Mouse (Mus musculus) T-cell, adult 66 days (primary cell): ENCODE data around the gene Krt23. TPM values are rescaled to one million over a fixed set of nuclear protein-coding genes. Genes with fewer than 3 reads are reported as not detected.

Source experiments
- total RNA-seq, 2 experiments: library from RNA; stranded (reverse); gene quantifications; 3 replicates in 1 of 2; 4 replicates in 1 of 2; pipeline ENCODE4 v1.2.4; 2023

The Krt23 gene
- total RNA-seq = not detected

DNA sequence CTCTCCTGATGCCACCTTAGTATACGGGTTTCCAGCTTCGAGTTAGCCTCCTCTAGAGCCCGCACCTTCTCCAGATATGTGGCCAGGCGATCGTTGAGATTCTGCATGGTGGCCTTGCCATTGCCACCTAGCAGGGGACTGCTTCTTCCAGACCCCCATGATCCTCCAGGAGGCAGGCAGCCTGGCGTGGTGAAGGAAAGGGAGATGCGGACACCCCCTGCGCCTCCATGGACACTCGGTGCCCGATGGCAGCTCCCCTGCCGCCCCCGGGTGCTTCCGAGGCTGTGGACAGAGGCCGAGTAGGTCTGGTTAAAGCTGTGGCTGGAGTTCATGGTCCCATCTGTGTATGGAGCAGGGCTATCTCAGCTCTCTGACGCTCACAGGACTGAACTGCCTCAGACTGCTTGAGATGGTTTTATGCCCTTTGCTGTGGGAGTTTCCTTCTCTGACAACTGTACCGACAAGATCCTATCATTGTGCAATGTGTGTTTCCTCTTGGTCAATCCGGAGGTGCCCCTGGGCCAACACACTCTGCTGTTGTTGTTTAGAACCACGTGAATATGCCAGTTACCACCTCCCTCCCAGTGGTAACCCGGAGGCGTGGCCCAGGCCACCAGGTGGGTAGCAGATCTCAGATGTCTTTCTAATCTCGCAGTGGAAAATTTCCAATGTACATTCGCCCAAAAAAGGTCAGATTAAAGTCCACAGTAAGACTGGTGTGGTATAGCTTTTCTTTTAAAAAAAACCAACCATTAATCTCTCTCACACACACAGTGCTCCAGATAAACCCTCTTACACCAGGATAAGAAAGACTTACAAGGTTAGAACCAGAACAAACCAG lies at the start of gene Krt23:
Krt23 (minus strand) TSS at position 405 of the 841 bp plus-strand sequence.

GRCm38 (mm10) chr11:99521288-99521860 lies 28.4 kb upstream of the Krt23 start, which contains the start of gene Krt39:
Gene Krt39 (minus strand): TSS chr11:99521338.

DNA sequence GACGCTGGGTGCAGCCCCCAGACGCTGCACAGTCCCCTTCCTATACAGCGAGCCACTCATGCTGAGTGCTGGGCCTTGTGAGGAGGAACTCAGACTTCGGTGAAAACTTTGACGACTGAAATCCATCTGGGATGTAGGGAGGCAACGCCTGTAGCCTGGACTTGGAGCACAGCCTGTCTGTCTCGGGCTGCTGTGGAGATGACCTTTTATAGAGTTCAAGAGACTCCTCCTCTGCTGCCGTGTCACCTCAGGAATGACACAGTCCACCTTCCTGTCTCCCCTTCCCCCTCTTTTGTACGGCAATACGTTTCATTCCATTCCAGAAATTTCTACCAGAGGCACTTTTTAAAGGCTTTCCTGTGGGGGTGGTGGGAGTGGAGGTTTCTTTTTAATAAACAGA lies 55.0 kb downstream of the Krt23 start, which contains the start of gene Krt20:
Krt20 (minus strand) TSS at position 179 of the 400 bp plus-strand sequence.

Other genes with a start within 250 kb of the Krt23 start
- gene Krt222, start 249.1 kb downstream of the Krt23 start, total RNA-seq = not detected
- gene Krt24, start 207.9 kb downstream of the Krt23 start, total RNA-seq = not detected
- not detected for gene Krt25, start 170.2 kb downstream of the Krt23 start, total RNA-seq
- not detected for gene Krt26, start 155.2 kb downstream of the Krt23 start, total RNA-seq
- gene Krt27, start 142.0 kb downstream of the Krt23 start, total RNA-seq = not detected
- not detected for gene Krt28, start 118.2 kb downstream of the Krt23 start, total RNA-seq
- gene Krt10, start 103.8 kb downstream of the Krt23 start, total RNA-seq = 1 to 10 TPM; 4.7 to 5.7 TPM
- gene Krt12, start 70.9 kb downstream of the Krt23 start, total RNA-seq = not detected
- not detected for gene Krt20, start 55.0 kb downstream of the Krt23 start, total RNA-seq
- gene Krt39, start 28.2 kb upstream of the Krt23 start, total RNA-seq = not detected
- not detected for gene Krt40, start 50.0 kb upstream of the Krt23 start, total RNA-seq
- gene Krtap3-3, start 57.7 kb upstream of the Krt23 start, total RNA-seq = not detected
- gene Krtap3-2, start 63.7 kb upstream of the Krt23 start, total RNA-seq = not detected
- gene Gm11939, start 66.3 kb upstream of the Krt23 start, total RNA-seq = not detected
- gene Krtap3-1, start 73.5 kb upstream of the Krt23 start, total RNA-seq = not detected
- not detected for gene Krtap1-5, start 87.9 kb upstream of the Krt23 start, total RNA-seq
- gene Krtap1-4, start 90.5 kb upstream of the Krt23 start, total RNA-seq = not detected
- gene Krtap1-3, start 98.2 kb upstream of the Krt23 start, total RNA-seq = not detected
- gene Krtap9-3, start 105.0 kb upstream of the Krt23 start, total RNA-seq = not detected
- not detected for gene Gm11938, start 110.2 kb upstream of the Krt23 start, total RNA-seq
- not detected for gene Gm11937, start 117.1 kb upstream of the Krt23 start, total RNA-seq
- gene Krtap2-4, start 121.7 kb upstream of the Krt23 start, total RNA-seq = not detected
- gene Gm11562, start 127.3 kb upstream of the Krt23 start, total RNA-seq = not detected
- gene Krtap4-1, start 135.1 kb upstream of the Krt23 start, total RNA-seq = not detected
- gene Krtap4-2, start 141.9 kb upstream of the Krt23 start, total RNA-seq = not detected
- gene Krtap4-7, start 151.0 kb upstream of the Krt23 start, total RNA-seq = not detected
- gene Gm11555, start 157.1 kb upstream of the Krt23 start, total RNA-seq = not detected
- gene Gm11563, start 165.8 kb upstream of the Krt23 start, total RNA-seq = not detected
- not detected for gene Krtap4-6, start 172.8 kb upstream of the Krt23 start, total RNA-seq
- not detected for gene Gm14190, start 197.6 kb upstream of the Krt23 start, total RNA-seq
- gene Gm14180, start 241.2 kb upstream of the Krt23 start, total RNA-seq = not detected